Mouse (Mus musculus): ENCODE measurements at regions not wholly inside any gene's neighbourhood (a gene's known extent, or its start where the extent isn't known, plus 50 kb on each side); places are given as distances from the start of the nearest gene placed in this dataset.

DNA sequence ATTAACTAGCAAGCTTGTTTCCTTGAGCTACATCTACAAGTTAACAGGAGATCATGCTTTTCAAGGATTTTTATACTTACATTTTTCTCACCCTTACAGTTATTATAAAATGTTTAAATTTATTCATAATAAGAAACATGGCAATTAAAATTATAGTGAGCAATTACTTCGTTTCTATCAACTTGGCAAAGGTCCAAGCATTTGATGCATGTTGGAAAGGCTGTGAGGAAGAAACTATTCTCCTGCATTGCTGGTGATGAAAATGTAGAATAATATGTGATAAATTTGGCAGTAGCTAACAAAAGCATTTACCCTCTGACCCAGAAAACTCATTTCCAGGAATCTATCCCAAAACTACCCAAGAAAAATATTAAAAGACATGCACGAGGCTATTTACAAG, 114.8 kb upstream of the Vrk2 start:
- TF ChIP-seq ZNF384 (IDR thresholded peaks at IDR 0.05; ENCODE audit: low read depth, low read length) (no peak), HCFC1 (IDR thresholded peaks at IDR 0.05; ENCODE audit: borderline replicate concordance, insufficient read depth, low read length) (no peak), CHD2 (IDR thresholded peaks at IDR 0.05; ENCODE audit: low read depth, low read length) (no peak), ZC3H11A (IDR thresholded peaks at IDR 0.05; ENCODE audit: borderline replicate concordance, low read depth, low read length) (no peak)
